Mouse (Mus musculus): Measurements from ENCODE around the gene Krtap4-13.

DNA sequence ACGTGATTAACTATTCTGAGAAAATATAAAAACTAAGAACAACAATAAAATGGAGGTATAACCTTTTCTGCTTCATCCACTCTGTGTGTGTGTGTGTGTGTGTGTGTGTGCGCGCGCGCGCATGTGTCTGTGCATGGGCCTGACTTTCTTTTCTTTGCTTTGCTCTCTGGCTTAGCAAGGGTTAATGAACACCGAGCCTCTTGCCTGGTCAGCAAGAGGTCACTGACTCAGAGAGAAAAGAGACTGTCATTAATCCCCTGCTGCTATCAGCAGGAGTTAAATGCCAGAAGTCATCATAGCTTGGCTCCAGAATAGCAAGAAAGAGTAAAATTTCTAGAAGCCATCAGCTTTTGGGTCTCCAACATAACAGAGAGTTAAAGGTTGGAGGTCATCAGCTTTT lies 31.3 kb downstream of the Krtap4-13 start:
- TF ChIP-seq POLR2A (IDR thresholded peaks at IDR 0.05; ENCODE audit: extremely low read depth, insufficient read depth, low read length) (no peak), CTCF (IDR thresholded peaks at IDR 0.05; ENCODE audit: extremely low read depth, insufficient read depth, low read length) (no peak)

Data from cortical plate, adult 2 months (tissue).